Mouse (Mus musculus) ES-Bruce4 (cell line): ENCODE measurements around the gene Rasgef1b. TPM values are rescaled to one million over a fixed set of nuclear protein-coding genes. Genes with fewer than 3 reads are reported as not detected.

Source experiments
- H3K27ac ChIP-seq: 2 replicates; pipeline ENCODE4 v1.5.1; 2012; ENCODE audit warnings: low read length, inconsistent platforms; ENCODE audit not compliant: insufficient read depth
- H3K27me3 ChIP-seq: 2 replicates; pipeline ENCODE4 v1.6.1; 2012; ENCODE audit warnings: mild to moderate bottlenecking, low read length, inconsistent platforms; ENCODE audit not compliant: control insufficient read depth, poor library complexity, insufficient read depth, severe bottlenecking
- H3K36me3 ChIP-seq: 2 replicates; pipeline ENCODE4 v1.6.1; 2012; ENCODE audit warnings: inconsistent platforms, mild to moderate bottlenecking, low read length, moderate library complexity; ENCODE audit not compliant: control insufficient read depth, poor library complexity, insufficient read depth, severe bottlenecking
- H3K4me1 ChIP-seq: one replicate; pipeline ENCODE4 v1.8.1; 2011; ENCODE audit warnings: low read length; ENCODE audit not compliant: control insufficient read depth, insufficient read depth
- H3K4me3 ChIP-seq: 2 replicates; pipeline ENCODE4 v1.5.1; 2011; ENCODE audit warnings: low read depth, mild to moderate bottlenecking, low read length
- H3K9ac ChIP-seq: 2 replicates; pipeline ENCODE4 v1.6.1; 2012; ENCODE audit warnings: low read depth, mild to moderate bottlenecking, inconsistent platforms; ENCODE audit not compliant: poor library complexity, severe bottlenecking
- H3K9me3 ChIP-seq: replicated peaks from 2 replicates; pipeline ENCODE4 v1.6.1; 2012; ENCODE audit warnings: mild to moderate bottlenecking, low read length, inconsistent platforms; ENCODE audit not compliant: control insufficient read depth, poor library complexity, insufficient read depth, severe bottlenecking
- CTCF ChIP-seq: IDR thresholded peaks from one replicate; pipeline ENCODE4 v1.8.1; 2011; ENCODE audit warnings: low read depth, low read length
- EP300 ChIP-seq: IDR thresholded peaks from 2 replicates; pipeline ENCODE4 v1.6.1; 2011; ENCODE audit warnings: low read depth, low read length; ENCODE audit not compliant: insufficient read depth
- POLR2A ChIP-seq: IDR thresholded peaks from one replicate; pipeline ENCODE4 v1.8.1; 2011; ENCODE audit warnings: low read length; ENCODE audit not compliant: insufficient read depth
- polyA plus RNA-seq: library from polyadenylated mRNA; stranded (reverse); fragments of >200 nt; gene quantifications from 2 replicates; pipeline ENCODE4 v1.2.4, GENCODE M21; 2011; ENCODE audit warnings: low read depth; ENCODE audit not compliant: missing spikeins, insufficient read depth, insufficient read length

Rasgef1b gene
- polyA plus RNA-seq, 1 experiment, result 1.9 TPM

DNA sequence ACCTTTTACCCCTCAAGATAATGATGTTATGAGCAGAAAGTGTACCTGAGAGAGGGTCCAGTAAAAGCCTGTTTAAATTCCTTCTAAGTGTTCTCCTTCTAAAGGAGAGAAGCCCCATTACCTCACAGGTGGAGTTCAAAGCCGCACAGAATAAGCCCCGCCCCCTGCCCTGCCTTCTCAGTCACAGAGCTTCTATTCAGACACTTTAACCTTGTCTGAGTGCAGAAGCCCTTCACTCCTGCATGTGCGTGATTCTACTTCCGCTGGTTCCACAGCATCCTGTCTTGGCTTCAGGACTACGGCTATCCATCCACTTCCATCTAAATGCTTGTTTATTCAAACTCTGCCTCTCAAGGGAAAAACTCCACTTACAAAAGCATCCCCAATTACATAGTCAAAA, 72.8 kb downstream of the Rasgef1b start:
- no peak overlapping the region for H3K27ac ChIP-seq
- H3K27me3 ChIP-seq, result no peaks in the 10 kb centered on the region
- no peaks in the 10 kb centered on the region for H3K9me3 ChIP-seq
- no peak overlapping the region for H3K4me3 ChIP-seq
- TF ChIP-seq EP300, result no peak
- TF ChIP-seq POLR2A, result no peak
- no peak for TF ChIP-seq CTCF
- no peaks in the 10 kb centered on the region for H3K36me3 ChIP-seq
- no peak overlapping the region for H3K9ac ChIP-seq
- no peaks in the 10 kb centered on the region for H3K4me1 ChIP-seq

- Histone ChIP-seq H3K9me3 (no peaks in the 10 kb centered on the region), H3K27me3 (no peaks in the 10 kb centered on the region), H3K9ac (no peak overlapping the region), H3K4me1 (no peaks in the 10 kb centered on the region), H3K27ac (no peak overlapping the region), H3K4me3 (no peak overlapping the region), H3K36me3 (no peaks in the 10 kb centered on the region)
- TF ChIP-seq POLR2A, result no peak
- TF ChIP-seq EP300, result no peak
- no peak for TF ChIP-seq CTCF
Observed at GRCm38 (mm10) chr5:99652931-99653330, 75.9 kb downstream of the Rasgef1b start.

- Histone ChIP-seq H3K9me3 (no peaks in the 10 kb centered on the region), H3K4me1 (no peaks in the 10 kb centered on the region), H3K9ac (no peak overlapping the region), H3K36me3 (no peaks in the 10 kb centered on the region), H3K27ac (no peak overlapping the region), H3K27me3 (no peaks in the 10 kb centered on the region), H3K4me3 (no peak overlapping the region)
- TF ChIP-seq CTCF (no peak), EP300 (no peak), POLR2A (no peak)
Observed at GRCm38 (mm10) chr5:99641407-99641806, 87.5 kb downstream of the Rasgef1b start.

GRCm38 (mm10) chr5:99636575-99636974, 92.3 kb downstream of the Rasgef1b start:
- no peak overlapping the region for H3K4me3 ChIP-seq
- no peaks in the 10 kb centered on the region for H3K36me3 ChIP-seq
- no peaks in the 10 kb centered on the region for H3K4me1 ChIP-seq
- TF ChIP-seq EP300, result no peak
- TF ChIP-seq POLR2A, result no peak
- TF ChIP-seq CTCF, result no peak
- no peak overlapping the region for H3K9ac ChIP-seq
- no peaks in the 10 kb centered on the region for H3K27me3 ChIP-seq
- H3K9me3 ChIP-seq, result no peaks in the 10 kb centered on the region
- H3K27ac ChIP-seq, result no peak overlapping the region

DNA sequence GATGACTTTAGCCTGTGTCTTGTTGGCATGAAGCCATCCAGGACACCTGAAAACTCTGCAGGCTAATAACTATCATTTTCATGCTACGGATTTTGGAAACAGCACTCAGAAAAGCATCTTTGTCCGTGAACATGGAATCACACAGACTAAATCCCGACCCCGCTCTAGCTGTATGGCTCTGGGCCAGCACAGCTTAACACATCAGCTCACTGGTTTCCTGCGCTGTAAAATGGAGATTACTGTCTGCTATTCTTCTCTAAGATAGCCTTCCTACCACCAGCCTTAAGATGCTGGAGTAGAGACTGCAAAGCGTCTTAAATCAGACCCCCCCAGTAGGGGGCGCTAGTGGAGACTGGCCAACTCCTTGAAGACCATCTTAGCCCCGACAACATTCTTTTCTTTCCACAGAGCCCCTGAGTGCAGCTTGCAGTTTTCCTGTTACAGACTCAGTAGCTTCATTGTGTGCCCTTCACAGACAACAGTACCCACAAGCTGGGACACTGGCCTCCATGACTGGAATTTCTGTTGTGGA, 94.8 kb downstream of the Rasgef1b start:
- H3K36me3 ChIP-seq, result no peaks in the 10 kb centered on the region
- TF ChIP-seq POLR2A (no peak), CTCF (no peak), EP300 (no peak)
- H3K9ac ChIP-seq, result no peak overlapping the region
- H3K27ac ChIP-seq, result no peak overlapping the region
- H3K4me1 ChIP-seq, result no peaks in the 10 kb centered on the region
- no peaks in the 10 kb centered on the region for H3K9me3 ChIP-seq
- H3K27me3 ChIP-seq, result no peaks in the 10 kb centered on the region
- no peak overlapping the region for H3K4me3 ChIP-seq

DNA sequence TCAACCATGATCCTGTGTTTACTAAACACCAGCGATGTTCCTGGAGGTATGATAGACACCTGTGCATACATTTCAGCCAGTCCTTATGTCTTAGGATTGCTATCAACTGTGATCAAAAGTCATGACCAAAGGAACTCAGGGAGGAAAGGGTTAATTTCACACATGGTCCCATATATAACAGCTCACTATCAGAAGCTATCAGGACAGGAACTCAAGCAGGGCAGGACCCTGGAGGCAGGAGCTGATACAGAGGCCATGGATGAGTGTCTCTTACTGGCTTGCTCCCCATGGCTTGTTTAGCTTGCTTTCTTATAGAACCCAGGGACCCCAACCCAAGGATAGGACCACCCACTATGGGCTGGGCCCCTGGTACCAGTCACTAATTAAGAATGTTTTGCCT, 95.3 kb downstream of the Rasgef1b start:
- TF ChIP-seq CTCF, result no peak
- TF ChIP-seq EP300, result no peak
- TF ChIP-seq POLR2A, result no peak
- Histone ChIP-seq H3K9ac (no peak overlapping the region), H3K4me3 (no peak overlapping the region), H3K27ac (no peak overlapping the region), H3K27me3 (no peaks in the 10 kb centered on the region), H3K9me3 (no peaks in the 10 kb centered on the region), H3K36me3 (no peaks in the 10 kb centered on the region), H3K4me1 (no peaks in the 10 kb centered on the region)
